Mouse (Mus musculus): ENCODE measurements around the gene Fto. TPM values are rescaled to one million over a fixed set of nuclear protein-coding genes. Genes with fewer than 3 reads are reported as not detected.

The Fto gene
- polyA plus RNA-seq, 1 experiment, result 151 TPM

- Histone ChIP-seq H3K4me1 (ENCODE audit: control insufficient read depth, insufficient read depth, low read length) (peaks cover 12% of the 10 kb centered on the region), H3K27ac (ENCODE audit: insufficient read depth, low read length) (no peak overlapping the region), H3K4me3 (replicated peaks; ENCODE audit: insufficient read depth, low read depth, low read length) (no peak overlapping the region), H3K27me3 (ENCODE audit: control insufficient read depth, insufficient read depth, low read length) (no peaks in the 10 kb centered on the region)
- 79% methylated on average over 11 of the region's 11 CpGs for WGBS
- TF ChIP-seq CTCF (IDR thresholded peaks at IDR 0.05; ENCODE audit: borderline replicate concordance, insufficient read depth, low read depth, low read length) (no peak), POLR2A (IDR thresholded peaks at IDR 0.05; ENCODE audit: borderline replicate concordance, insufficient read depth, low read length) (no peak)
- no peak for DNase-seq
Measured at GRCm38 (mm10) chr8:91383811-91384210, 70.5 kb downstream of the Fto start.

GRCm38 (mm10) chr8:91384389-91384788 lies 71.1 kb downstream of the Fto start:
- no peak for DNase-seq
- WGBS, result 55% methylated on average over 3 of the region's 3 CpGs
- Histone ChIP-seq H3K4me3 (replicated peaks; ENCODE audit: insufficient read depth, low read depth, low read length) (no peak overlapping the region), H3K27me3 (ENCODE audit: control insufficient read depth, insufficient read depth, low read length) (no peaks in the 10 kb centered on the region), H3K4me1 (ENCODE audit: control insufficient read depth, insufficient read depth, low read length) (peaks cover 13% of the 10 kb centered on the region), H3K27ac (ENCODE audit: insufficient read depth, low read length) (no peak overlapping the region)
- TF ChIP-seq CTCF (IDR thresholded peaks at IDR 0.05; ENCODE audit: borderline replicate concordance, insufficient read depth, low read depth, low read length) (no peak), POLR2A (IDR thresholded peaks at IDR 0.05; ENCODE audit: borderline replicate concordance, insufficient read depth, low read length) (no peak)

DNA sequence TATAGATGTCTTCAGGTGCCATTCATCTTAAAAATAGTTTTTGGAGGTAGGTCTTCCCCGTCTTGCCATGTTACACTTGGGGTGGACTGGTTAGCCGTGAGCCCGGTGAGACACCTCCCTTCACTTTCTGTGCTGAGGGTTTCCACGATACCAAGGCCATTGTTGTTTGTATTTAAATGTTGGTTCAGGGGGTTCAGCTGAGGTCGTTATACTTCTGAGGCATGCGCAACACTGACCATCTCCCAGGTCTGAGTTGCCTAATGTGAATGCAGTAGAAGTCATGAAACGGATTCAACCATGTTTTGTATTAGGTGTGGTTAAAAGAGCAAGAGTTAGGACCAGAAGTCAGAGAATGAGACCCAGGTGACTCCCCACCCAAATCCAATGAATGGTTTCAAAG lies 72.5 kb downstream of the Fto start:
- DNase-seq, result no peak
- Histone ChIP-seq H3K27ac (ENCODE audit: insufficient read depth, low read length) (no peak overlapping the region), H3K27me3 (ENCODE audit: control insufficient read depth, insufficient read depth, low read length) (no peaks in the 10 kb centered on the region), H3K4me3 (replicated peaks; ENCODE audit: insufficient read depth, low read depth, low read length) (no peak overlapping the region), H3K4me1 (ENCODE audit: control insufficient read depth, insufficient read depth, low read length) (peaks cover 26% of the 10 kb centered on the region)
- TF ChIP-seq POLR2A (IDR thresholded peaks at IDR 0.05; ENCODE audit: borderline replicate concordance, insufficient read depth, low read length) (no peak), CTCF (IDR thresholded peaks at IDR 0.05; ENCODE audit: borderline replicate concordance, insufficient read depth, low read depth, low read length) (no peak)
- 97% methylated on average over 7 of the region's 7 CpGs for WGBS

DNA sequence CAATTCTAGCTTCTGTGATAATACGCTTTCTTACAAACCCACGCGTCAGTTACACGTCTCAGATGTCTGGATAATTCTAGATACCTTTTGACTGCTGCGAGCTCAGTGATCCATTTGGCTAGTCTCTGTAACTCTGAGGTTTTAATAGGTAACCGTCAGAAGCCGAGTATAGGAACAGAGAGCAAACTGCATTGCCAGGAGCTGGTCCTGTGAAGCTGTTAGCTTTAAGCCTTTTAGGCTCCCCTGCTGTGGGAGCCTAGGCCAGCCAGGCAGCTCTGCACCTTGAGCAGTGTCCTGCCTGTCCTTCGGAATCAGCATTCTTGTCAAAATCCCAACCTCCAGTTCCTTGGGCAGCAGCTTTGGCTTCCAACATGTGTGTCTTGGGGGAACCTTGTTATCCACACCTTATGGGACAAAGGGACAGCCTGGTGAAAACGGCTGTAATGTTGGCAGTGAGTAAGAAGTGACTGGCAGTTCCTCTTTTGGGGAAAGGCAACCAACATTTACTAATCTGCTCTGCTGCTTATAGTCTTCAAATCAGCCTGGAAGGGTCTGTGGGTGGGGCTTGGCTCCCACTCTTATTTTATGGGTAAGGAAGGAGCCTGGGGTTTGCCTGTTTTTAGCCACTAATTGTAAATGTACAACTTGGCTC lies 77.2 kb downstream of the Fto start:
- DNase-seq, result peak in 1 of 2 experiments; percentile 38
- H3K27me3 ChIP-seq (ENCODE audit: control insufficient read depth, insufficient read depth, low read length), result no peaks in the 10 kb centered on the region
- H3K4me3 ChIP-seq (replicated peaks; ENCODE audit: insufficient read depth, low read depth, low read length), result no peak overlapping the region
- 46% methylated on average over 9 of the region's 9 CpGs for WGBS
- H3K4me1 ChIP-seq (ENCODE audit: control insufficient read depth, insufficient read depth, low read length), result peaks cover 25% of the 10 kb centered on the region
- TF ChIP-seq POLR2A (IDR thresholded peaks at IDR 0.05; ENCODE audit: borderline replicate concordance, insufficient read depth, low read length) (no peak), CTCF (IDR thresholded peaks at IDR 0.05; ENCODE audit: borderline replicate concordance, insufficient read depth, low read depth, low read length) (no peak)
- H3K27ac ChIP-seq (ENCODE audit: insufficient read depth, low read length), result no peak overlapping the region

- no peak for DNase-seq
- H3K27me3 ChIP-seq (ENCODE audit: control insufficient read depth, insufficient read depth, low read length), result no peaks in the 10 kb centered on the region
- no peak overlapping the region for H3K27ac ChIP-seq (ENCODE audit: insufficient read depth, low read length)
- peaks cover 29% of the 10 kb centered on the region for H3K4me1 ChIP-seq (ENCODE audit: control insufficient read depth, insufficient read depth, low read length)
- no peak overlapping the region for H3K4me3 ChIP-seq (replicated peaks; ENCODE audit: insufficient read depth, low read depth, low read length)
- 75% methylated on average over 7 of the region's 7 CpGs for WGBS
- no peak for TF ChIP-seq POLR2A (IDR thresholded peaks at IDR 0.05; ENCODE audit: borderline replicate concordance, insufficient read depth, low read length)
- no peak for TF ChIP-seq CTCF (IDR thresholded peaks at IDR 0.05; ENCODE audit: borderline replicate concordance, insufficient read depth, low read depth, low read length)
Measured at GRCm38 (mm10) chr8:91392261-91392660, 78.9 kb downstream of the Fto start.

GRCm38 (mm10) chr8:91395340-91396055 lies 82.2 kb downstream of the Fto start:
- peak in 1 of 2 experiments; percentile 50 for DNase-seq
- H3K27ac ChIP-seq (ENCODE audit: insufficient read depth, low read length), result no peak overlapping the region
- H3K4me3 ChIP-seq (replicated peaks; ENCODE audit: insufficient read depth, low read depth, low read length), result no peak overlapping the region
- 43% methylated on average over 6 of the region's 6 CpGs for WGBS
- TF ChIP-seq CTCF (IDR thresholded peaks at IDR 0.05; ENCODE audit: borderline replicate concordance, insufficient read depth, low read depth, low read length) (no peak), POLR2A (IDR thresholded peaks at IDR 0.05; ENCODE audit: borderline replicate concordance, insufficient read depth, low read length) (no peak)
- H3K27me3 ChIP-seq (ENCODE audit: control insufficient read depth, insufficient read depth, low read length), result no peaks in the 10 kb centered on the region
- H3K4me1 ChIP-seq (ENCODE audit: control insufficient read depth, insufficient read depth, low read length), result peaks cover 14% of the 10 kb centered on the region

- TF ChIP-seq CTCF (IDR thresholded peaks at IDR 0.05; ENCODE audit: borderline replicate concordance, insufficient read depth, low read depth, low read length) (no peak), POLR2A (IDR thresholded peaks at IDR 0.05; ENCODE audit: borderline replicate concordance, insufficient read depth, low read length) (no peak)
- Histone ChIP-seq H3K4me1 (ENCODE audit: control insufficient read depth, insufficient read depth, low read length) (peaks cover 9% of the 10 kb centered on the region), H3K27ac (ENCODE audit: insufficient read depth, low read length) (no peak overlapping the region), H3K4me3 (replicated peaks; ENCODE audit: insufficient read depth, low read depth, low read length) (no peak overlapping the region), H3K27me3 (ENCODE audit: control insufficient read depth, insufficient read depth, low read length) (no peaks in the 10 kb centered on the region)
- DNase-seq, result no peak
- WGBS, result 70% methylated on average over 5 of the region's 5 CpGs
Measured at GRCm38 (mm10) chr8:91398053-91398452, 84.7 kb downstream of the Fto start.
